In the genomic region with DNA sequence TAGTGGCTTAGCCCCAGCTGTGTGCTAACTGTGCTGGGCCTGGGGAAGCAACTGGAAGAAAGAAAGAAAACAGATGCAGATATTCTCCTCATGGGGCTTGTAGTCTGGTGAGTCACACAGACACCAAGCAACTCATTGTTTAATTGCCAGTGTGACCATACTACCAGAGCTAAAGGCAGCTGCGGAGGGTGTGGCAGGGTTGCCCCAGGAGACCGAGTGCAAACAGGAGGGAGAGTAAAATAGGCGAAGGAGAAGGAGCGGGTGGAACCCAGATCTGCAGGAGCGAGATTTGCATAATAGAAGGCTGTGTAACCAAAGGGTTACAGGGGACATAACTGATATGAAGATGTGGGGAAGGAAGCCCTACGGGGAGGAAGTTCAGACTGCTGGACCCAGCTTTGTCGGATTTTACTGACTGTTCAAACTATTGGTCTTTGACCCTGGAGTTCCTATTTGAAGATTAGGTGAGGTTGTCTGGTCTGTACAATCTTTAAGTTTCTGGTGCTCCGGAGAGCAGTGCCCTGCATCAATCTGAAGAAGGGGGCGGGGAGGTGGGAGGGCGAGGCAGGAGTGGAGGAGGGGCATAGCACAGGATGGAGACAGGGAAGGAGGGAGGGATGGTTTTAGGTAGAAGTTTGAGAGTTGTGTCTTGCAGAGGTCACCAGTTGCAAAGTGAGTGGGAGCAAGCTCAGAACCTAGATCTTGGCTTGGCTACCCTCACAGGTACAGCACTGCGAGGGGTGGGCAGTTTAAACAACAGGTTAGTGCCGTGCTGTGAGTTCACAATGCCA, we compare ENCODE assay signal across 10 mouse cellular contexts. TPM values are rescaled to one million over a fixed set of nuclear protein-coding genes. Genes with fewer than 3 reads are reported as not detected.
A peak's percentile ranks its signal among the peaks of the same experiment; 100 is the strongest.
DNase-seq lines count a peak whose midpoint lies in the region; ATAC-seq lines count a peak whose summit lies in the region.
"Had no signal": no experiment of that assay in that cellular context is flagged by ENCODE, and none has a peak within 500 bp of the region (broad histone marks: within the 10 kb centered on the region; RNA-seq: fewer than 3 reads in every experiment).

No protein-coding gene starts in this region.

- intact Hi-C loops in gastrocnemius, postnatal 14 days (cut with DNase I; ENCODE audit: low total_unique reads), result no loop called here

- WGBS in midbrain, embryonic 11.5 days, result 4% methylated on average over 12 of the region's 12 CpGs
- 4% methylated on average over 12 of the region's 12 CpGs for WGBS in midbrain, embryonic 15.5 days

- peaks cover 12% of the 10 kb centered on the region for H3K4me1 ChIP-seq in midbrain, embryonic 11.5 days (ENCODE audit: control insufficient read depth, insufficient read depth, low read length)
- H3K4me1 ChIP-seq in midbrain, embryonic 15.5 days, result peaks cover 10% of the 10 kb centered on the region

- H3K36me3 ChIP-seq in midbrain, embryonic 11.5 days (ENCODE audit: control insufficient read depth, insufficient read depth, low read length), result no peaks in the 10 kb centered on the region
- no peaks in the 10 kb centered on the region for H3K36me3 ChIP-seq in midbrain, embryonic 15.5 days (replicated peaks)

- no peaks in the 10 kb centered on the region for H3K9me3 ChIP-seq in midbrain, embryonic 11.5 days (ENCODE audit: control insufficient read depth, low read length)
- H3K9me3 ChIP-seq in midbrain, embryonic 15.5 days, result no peaks in the 10 kb centered on the region

- no peak overlapping the region for H3K4me3 ChIP-seq in midbrain, embryonic 11.5 days (ENCODE audit: low read depth, low read length)
- H3K4me3 ChIP-seq in midbrain, embryonic 15.5 days, result no peak overlapping the region

- no peak for DNase-seq in midbrain, embryonic 11.5 days (ENCODE audit: low spot score, missing footprints)
- DNase-seq in R1 (ENCODE audit: low read depth, low spot score), result peak; percentile 99
- DNase-seq in gastrocnemius, postnatal 14 days, result peak; percentile 56
- DNase-seq in skeletal muscle tissue, adult 2 months (ENCODE audit: low read depth, low spot score), result peak; percentile 25
- no peak for DNase-seq in cerebellum, postnatal 10 days
- no peak for DNase-seq in spleen, postnatal 4 days (ENCODE audit: low spot score in 2 of 2)
- no peak for DNase-seq in cerebellum, adult 9-11 months
- DNase-seq: thymus, postnatal 36 days had no signal

- H3K9ac ChIP-seq in midbrain, embryonic 11.5 days (ENCODE audit: low read length), result no peak overlapping the region
- no peak overlapping the region for H3K9ac ChIP-seq in midbrain, embryonic 15.5 days

- H3K4me2 ChIP-seq in midbrain, embryonic 11.5 days, result peak overlapping the region; percentile 8; the same call in 1 of the 2 replicates
- no peak overlapping the region for H3K4me2 ChIP-seq in midbrain, embryonic 15.5 days

- 0 out of 2 replicates have a peak overlapping the region, but pooled peaks have one; percentile 6 for H3K27ac ChIP-seq in midbrain, embryonic 11.5 days (ENCODE audit: low read depth, low read length)
- no peak overlapping the region for H3K27ac ChIP-seq in midbrain, embryonic 15.5 days

- peaks cover 4% of the 10 kb centered on the region for H3K27me3 ChIP-seq in midbrain, embryonic 11.5 days (ENCODE audit: control insufficient read depth, insufficient read depth, low read length)
- 0 out of 2 replicates have a peak, but pooled peaks cover 5% of the 10 kb centered on the region for H3K27me3 ChIP-seq in midbrain, embryonic 15.5 days (replicated peaks)

- ATAC-seq in midbrain, embryonic 11.5 days (ENCODE audit: low FRiP score), result peak; percentile 75
- no peak for ATAC-seq in midbrain, embryonic 15.5 days (replicated peaks)

RNA-seq across cellular contexts. Expression of gene Tmem220, which starts 7.0 kb away (rescaled TPM):
- 0.92 and 1.4 TPM in 2 replicates for polyA plus RNA-seq in midbrain, embryonic 11.5 days (2014; fragmentation: Nextera tagmentation; extraction: Ambion mirVana)
- 0.54 and 0.59 TPM in 2 replicates for polyA plus RNA-seq in midbrain, embryonic 15.5 days (2015; fragmentation: Nextera tagmentation; extraction: Ambion mirVana)
- 1 to 10 TPM; 1.0 TPM for total RNA-seq in gastrocnemius, postnatal 14 days (2021)
- total RNA-seq: monocyte, adult 5-6 weeks had no signal

RNA-seq across cellular contexts. Expression of gene Adprm, which starts 34.4 kb away (rescaled TPM):
- 34.8 and 40.5 TPM in 2 replicates for polyA plus RNA-seq in midbrain, embryonic 11.5 days (2014; fragmentation: Nextera tagmentation; extraction: Ambion mirVana)
- polyA plus RNA-seq in midbrain, embryonic 15.5 days (2015; fragmentation: Nextera tagmentation; extraction: Ambion mirVana), result 32.4 and 35.3 TPM in 2 replicates
- total RNA-seq in gastrocnemius, postnatal 14 days (2021), result 1 to 10 TPM; 5.6 to 7.8 TPM

RNA-seq across cellular contexts. Expression of gene Sco1, which starts 34.5 kb away (rescaled TPM):
- polyA plus RNA-seq in midbrain, embryonic 11.5 days (2014; fragmentation: Nextera tagmentation; extraction: Ambion mirVana), result 18.7 and 19.0 TPM in 2 replicates
- polyA plus RNA-seq in midbrain, embryonic 15.5 days (2015; fragmentation: Nextera tagmentation; extraction: Ambion mirVana), result 13.5 and 14.0 TPM in 2 replicates
- 1 to 10 TPM; 8.5 to 8.6 TPM for total RNA-seq in gastrocnemius, postnatal 14 days (2021)

Comparison
In these comparisons a context has a peak if more than half of its experiments do, and no peak if none do; other contexts are left out.
1. DNase-seq: peak in R1 (single experiment), gastrocnemius, postnatal 14 days (single experiment) and skeletal muscle tissue, adult 2 months (single experiment); none in midbrain, embryonic 11.5 days (single experiment), cerebellum, postnatal 10 days (0 of 2), spleen, postnatal 4 days (0 of 2) and cerebellum, adult 9-11 months (single experiment).